Mouse (Mus musculus): ENCODE results near the gene Dnaja3. TPM values are rescaled to one million over a fixed set of nuclear protein-coding genes. Genes with fewer than 3 reads are reported as not detected.
"Not testable (repeated sequence)": the region's sequence is repeated elsewhere in the genome, so short reads cannot be mapped to it uniquely, and the experiment has no call there.

Gene Dnaja3
- polyA plus RNA-seq, 1 experiment from 2014 or later, result 66.5 TPM

DNA sequence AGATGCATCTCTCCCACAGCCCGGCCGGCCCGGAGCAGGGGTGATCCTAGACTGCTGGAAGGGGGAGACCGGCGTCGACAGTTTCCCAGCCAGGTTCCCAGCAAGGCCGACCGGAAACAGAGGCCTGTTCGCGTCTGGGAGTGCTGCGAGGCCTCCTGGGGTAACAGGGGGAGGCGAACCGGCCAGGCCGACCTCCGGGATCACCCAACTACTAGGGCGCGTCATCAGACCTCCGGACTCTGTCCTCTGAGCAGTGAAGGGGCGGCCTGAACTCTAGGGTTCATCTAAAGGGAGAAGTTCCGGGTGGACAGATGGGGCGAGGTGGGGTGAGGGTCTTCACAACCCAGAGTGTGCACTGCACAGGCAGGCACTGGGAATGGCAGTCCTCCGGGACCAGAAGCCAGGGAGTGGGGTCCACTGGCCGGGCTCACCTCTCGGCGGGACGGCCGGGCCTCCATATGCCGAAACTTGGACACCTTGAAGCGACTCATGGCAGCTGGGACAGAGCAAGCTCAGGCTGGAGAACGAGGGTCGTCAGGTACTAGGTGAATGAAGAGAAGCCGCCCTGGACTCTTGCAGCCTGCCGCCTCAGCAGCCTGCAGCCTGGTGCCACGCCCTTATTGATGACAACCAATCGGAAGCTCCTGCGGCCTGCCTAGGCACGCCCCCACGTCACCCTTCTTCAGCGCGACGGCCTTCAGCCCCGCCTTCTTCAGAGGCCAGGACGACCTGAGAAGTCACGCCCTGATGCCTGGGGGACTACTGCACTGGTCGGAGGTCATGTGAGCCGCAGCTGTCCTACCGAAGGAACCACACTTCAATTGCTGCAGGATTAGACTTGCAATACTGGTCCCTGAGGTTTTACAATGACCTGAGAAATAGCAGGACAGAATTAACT is 39.6 kb downstream of the Dnaja3 start, which contains the start of gene Coro7:
Coro7 (minus strand) TSS at position 657 of the 898 bp plus-strand sequence.
- H3K9ac ChIP-seq, result peak within 1 kb of the TSS; percentile 61
- H3K36me3 ChIP-seq, result peaks cover 15% of the 10 kb centered on the region
- peak within 1 kb of the TSS; percentile 84 for H3K4me2 ChIP-seq
- no peaks in the 10 kb centered on the region for H3K27me3 ChIP-seq
- WGBS, result under 1% methylated on average over 47 of the region's 47 CpGs
- H3K9me3 ChIP-seq, result no peaks in the 10 kb centered on the region
- ATAC-seq (ENCODE audit: borderline replicate concordance, extremely low read depth, low FRiP score, low TSS enrichment), result peak; percentile 93
- peaks cover 13% of the 10 kb centered on the region for H3K4me1 ChIP-seq
- H3K4me3 ChIP-seq, result peak within 1 kb of the TSS; percentile 70
- H3K27ac ChIP-seq, result 0 out of 2 replicates have a peak within 1 kb of the TSS, but pooled peaks have one; percentile 2

GRCm38 (mm10) chr16:4680922-4681455 is 41.2 kb downstream of the Dnaja3 start:
- H3K9me3 ChIP-seq; H3K4me3 ChIP-seq; H3K36me3 ChIP-seq; ATAC-seq (ENCODE audit: borderline replicate concordance, extremely low read depth, low FRiP score, low TSS enrichment); H3K9ac ChIP-seq; H3K27ac ChIP-seq; H3K4me2 ChIP-seq; H3K27me3 ChIP-seq: not testable (repeated sequence)
- peaks cover 27% of the 10 kb centered on the region for H3K4me1 ChIP-seq
- 73% methylated on average over 3 of the region's 3 CpGs for WGBS

DNA sequence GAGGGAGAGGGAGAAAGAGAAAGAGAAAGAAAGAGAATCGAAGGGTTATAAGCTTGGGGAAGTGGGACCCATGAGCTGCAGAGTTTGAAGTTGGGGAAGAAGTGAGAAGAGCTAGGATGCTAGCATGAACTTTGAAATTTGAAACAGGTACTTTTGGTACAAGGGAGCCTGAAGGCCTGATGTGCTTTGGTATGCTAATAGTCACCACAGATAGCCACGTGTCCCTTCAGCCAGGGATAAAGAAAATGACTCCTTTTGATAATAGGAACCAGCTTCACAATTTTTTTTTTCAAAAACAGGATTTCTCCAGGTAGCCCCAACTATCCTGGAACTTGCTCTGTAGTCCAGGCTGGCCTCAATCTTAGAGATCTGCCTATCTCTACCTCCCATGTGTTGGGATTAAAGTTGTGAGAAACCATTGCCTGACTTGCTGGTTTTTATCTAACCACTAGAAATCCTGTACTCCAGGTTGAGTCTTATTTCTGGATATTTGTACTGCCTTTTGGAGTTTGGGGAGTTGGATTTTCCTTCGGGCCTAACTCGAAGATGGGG is 42.9 kb downstream of the Dnaja3 start:
- peaks cover 6% of the 10 kb centered on the region for H3K36me3 ChIP-seq
- H3K9ac ChIP-seq, result peak overlapping the region; percentile 82; the same call in 1 of the 2 replicates
- peak overlapping the region; percentile 93 for H3K4me2 ChIP-seq
- H3K27ac ChIP-seq, result no peak overlapping the region
- no peak for ATAC-seq (ENCODE audit: borderline replicate concordance, extremely low read depth, low FRiP score, low TSS enrichment)
- no peaks in the 10 kb centered on the region for H3K27me3 ChIP-seq
- WGBS, result 79% methylated on average over 4 of the region's 4 CpGs
- no peaks in the 10 kb centered on the region for H3K9me3 ChIP-seq
- H3K4me3 ChIP-seq, result no peak overlapping the region
- H3K4me1 ChIP-seq, result peaks cover 27% of the 10 kb centered on the region

GRCm38 (mm10) chr16:4683193-4683580 is 43.4 kb downstream of the Dnaja3 start:
- Histone ChIP-seq H3K4me2 (peak overlapping the region; percentile 93), H3K27ac (peak overlapping the region; percentile 55), H3K4me3 (peak overlapping the region; percentile 64), H3K4me1 (peaks cover 27% of the 10 kb centered on the region), H3K9me3 (no peaks in the 10 kb centered on the region), H3K36me3 (peaks cover 11% of the 10 kb centered on the region), H3K9ac (peak overlapping the region; percentile 82), H3K27me3 (no peaks in the 10 kb centered on the region)
- no peak for ATAC-seq (ENCODE audit: borderline replicate concordance, extremely low read depth, low FRiP score, low TSS enrichment)
- WGBS, result 23% methylated on average over 9 of the region's 9 CpGs

DNA sequence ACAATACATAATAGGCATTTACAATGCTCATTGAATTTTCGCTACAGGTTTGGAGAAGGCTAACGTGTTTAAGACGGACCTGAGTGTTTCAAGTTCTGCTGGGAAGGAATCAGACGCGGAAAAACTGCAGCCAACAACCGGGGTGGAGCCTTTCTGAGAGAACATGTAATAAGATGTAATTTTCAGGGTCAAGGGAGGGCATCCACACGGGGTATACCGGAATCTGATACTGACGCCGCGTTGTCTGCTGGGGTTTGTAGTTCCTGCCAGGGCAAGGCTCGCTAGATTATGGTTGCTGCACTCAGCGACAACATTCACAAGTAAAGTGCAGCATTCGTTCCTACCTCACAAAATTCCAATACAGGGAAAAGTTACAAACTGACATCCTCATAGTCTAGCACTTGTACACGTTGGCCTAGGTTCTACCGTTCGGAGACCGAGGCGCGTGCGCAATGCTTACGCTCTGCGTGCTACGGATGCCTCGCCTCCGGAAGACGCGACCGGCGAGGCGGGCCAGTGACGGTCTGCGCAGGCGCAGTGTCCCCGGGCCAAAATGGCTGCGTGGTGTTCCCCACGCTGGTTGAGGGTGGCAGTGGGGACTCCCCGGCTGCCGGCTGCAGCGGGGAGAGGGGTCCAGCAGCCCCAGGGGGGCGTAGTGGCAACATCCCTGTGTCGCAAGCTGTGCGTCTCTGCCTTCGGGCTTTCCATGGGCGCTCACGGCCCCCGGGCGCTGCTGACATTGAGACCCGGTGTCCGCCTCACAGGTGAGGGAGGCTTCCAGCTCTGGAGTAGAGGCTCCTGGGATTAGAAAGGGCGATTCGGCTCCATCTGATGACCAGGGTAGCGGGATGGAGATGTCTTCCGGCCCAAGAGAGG is 44.0 kb downstream of the Dnaja3 start:
- peak overlapping the region; percentile 82 for H3K9ac ChIP-seq
- H3K27me3 ChIP-seq, result no peaks in the 10 kb centered on the region
- H3K36me3 ChIP-seq, result peaks cover 14% of the 10 kb centered on the region
- peak overlapping the region; percentile 55 for H3K27ac ChIP-seq
- under 1% methylated on average over 54 of the region's 54 CpGs for WGBS
- peak overlapping the region; percentile 64 for H3K4me3 ChIP-seq
- peak; percentile 79 for ATAC-seq (ENCODE audit: borderline replicate concordance, extremely low read depth, low FRiP score, low TSS enrichment)
- no peaks in the 10 kb centered on the region for H3K9me3 ChIP-seq
- H3K4me2 ChIP-seq, result peak overlapping the region; percentile 93
- peaks cover 20% of the 10 kb centered on the region for H3K4me1 ChIP-seq

DNA sequence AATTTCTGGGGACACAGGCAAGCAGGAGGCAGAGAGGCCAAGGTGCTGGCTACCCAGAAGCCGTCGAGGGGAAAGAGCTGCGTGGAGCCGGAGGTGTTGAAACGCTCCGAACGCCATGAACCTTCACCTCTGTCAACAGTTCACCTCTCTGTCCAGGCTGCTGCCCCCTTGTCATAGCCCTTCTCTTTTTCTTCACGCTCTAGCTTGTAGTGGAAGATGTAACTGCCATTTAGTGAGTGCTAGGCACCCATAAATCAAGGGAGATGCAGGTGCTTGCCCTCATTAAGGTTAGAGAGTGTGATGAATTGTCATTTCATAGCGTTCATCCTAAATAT is 44.6 kb downstream of the Dnaja3 start:
- no peak overlapping the region; the same call in 1 of the 2 replicates for H3K27ac ChIP-seq

DNA sequence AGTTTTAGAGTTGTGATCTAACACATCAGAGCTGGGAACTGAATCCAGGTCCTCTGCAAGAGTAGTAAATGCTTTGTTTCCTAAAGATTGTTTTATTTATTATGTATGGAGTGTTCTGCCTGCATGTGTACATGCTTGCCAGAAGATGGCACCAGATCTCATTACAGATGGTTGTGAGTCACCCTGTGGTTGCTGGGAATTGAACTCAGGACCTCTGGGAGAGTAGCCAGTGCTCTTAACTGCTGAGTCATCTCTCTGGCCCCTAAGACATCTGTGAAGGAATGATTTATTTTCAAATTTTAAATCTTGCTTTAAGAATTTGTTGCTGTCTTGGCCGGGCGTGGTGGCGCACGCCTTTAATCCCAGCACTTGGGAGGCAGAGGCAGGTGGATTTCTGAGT is 49.6 kb downstream of the Dnaja3 start:
- Histone ChIP-seq H3K4me1 (peaks cover 14% of the 10 kb centered on the region), H3K36me3 (peaks cover 65% of the 10 kb centered on the region)
- not testable (repeated sequence) for H3K27me3 ChIP-seq; H3K4me3 ChIP-seq; H3K4me2 ChIP-seq; H3K9ac ChIP-seq; ATAC-seq (ENCODE audit: borderline replicate concordance, extremely low read depth, low FRiP score, low TSS enrichment); H3K27ac ChIP-seq; H3K9me3 ChIP-seq
- 97% methylated on average over 4 of the region's 4 CpGs for WGBS

More for the DNA sequence above, 44.6 kb downstream of the Dnaja3 start:
- no peaks in the 10 kb centered on the region for H3K27me3 ChIP-seq
- peaks cover 20% of the 10 kb centered on the region for H3K36me3 ChIP-seq
- H3K4me2 ChIP-seq, result peak overlapping the region; percentile 93
- ATAC-seq (ENCODE audit: borderline replicate concordance, extremely low read depth, low FRiP score, low TSS enrichment), result no peak
- no peaks in the 10 kb centered on the region for H3K9me3 ChIP-seq
- H3K4me3 ChIP-seq, result peak overlapping the region; percentile 64
- WGBS, result 0% methylated on average over 9 of the region's 9 CpGs
- peak overlapping the region; percentile 82 for H3K9ac ChIP-seq
- H3K4me1 ChIP-seq, result peaks cover 16% of the 10 kb centered on the region

DNA sequence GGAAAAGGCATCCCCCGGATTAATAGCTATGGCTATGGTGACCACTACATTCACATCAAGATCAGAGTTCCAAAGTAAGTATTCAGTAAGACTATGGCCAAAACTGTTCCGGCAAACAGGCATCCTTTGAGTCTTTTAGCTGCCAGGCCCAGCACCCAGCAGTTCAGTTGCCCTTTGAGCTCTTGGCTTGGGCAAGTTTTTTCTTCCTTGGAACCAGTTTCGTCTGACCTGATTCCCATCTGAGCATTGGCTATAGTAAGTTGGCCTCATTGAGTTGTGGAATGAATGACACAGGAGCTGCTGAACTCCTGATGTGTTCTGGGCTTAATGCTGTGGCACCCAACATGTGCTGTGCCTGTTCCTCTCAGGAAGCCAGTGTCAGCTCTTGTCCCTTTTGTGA is 61.4 kb downstream of the Dnaja3 start:
- Histone ChIP-seq H3K9ac (no peak overlapping the region), H3K4me3 (no peak overlapping the region), H3K27ac (no peak overlapping the region), H3K9me3 (no peaks in the 10 kb centered on the region), H3K4me1 (no peaks in the 10 kb centered on the region), H3K36me3 (peaks cover 95% of the 10 kb centered on the region), H3K4me2 (no peak overlapping the region), H3K27me3 (no peaks in the 10 kb centered on the region)
- ATAC-seq (ENCODE audit: borderline replicate concordance, extremely low read depth, low FRiP score, low TSS enrichment), result no peak
- WGBS, result 88% methylated on average over 3 of the region's 3 CpGs

DNA sequence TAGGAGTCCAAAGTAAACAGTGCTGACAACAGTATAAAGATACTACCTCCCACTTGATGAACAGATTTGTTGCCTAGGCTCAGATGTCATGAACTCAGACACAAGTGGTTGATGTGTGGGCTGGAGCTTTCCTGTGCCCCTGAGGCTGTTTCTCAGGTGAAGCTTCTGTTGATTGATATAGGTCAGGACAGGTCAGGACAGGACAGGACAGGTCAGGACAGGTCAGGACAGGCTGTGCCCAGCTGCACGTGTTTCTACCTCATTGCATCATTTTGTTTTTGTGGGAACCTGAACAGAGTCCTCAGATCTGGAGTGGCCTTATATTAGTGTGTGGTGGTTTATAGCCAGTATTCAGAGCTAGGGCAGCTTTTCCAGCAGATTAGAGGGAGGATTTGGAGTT is 62.9 kb downstream of the Dnaja3 start:
- no peak overlapping the region for H3K9ac ChIP-seq
- peaks cover 94% of the 10 kb centered on the region for H3K36me3 ChIP-seq
- H3K4me1 ChIP-seq, result no peaks in the 10 kb centered on the region
- no peak overlapping the region for H3K27ac ChIP-seq
- H3K9me3 ChIP-seq, result no peaks in the 10 kb centered on the region
- ATAC-seq (ENCODE audit: borderline replicate concordance, extremely low read depth, low FRiP score, low TSS enrichment), result no peak
- no peaks in the 10 kb centered on the region for H3K27me3 ChIP-seq
- no peak overlapping the region for H3K4me2 ChIP-seq
- WGBS, result 65% methylated on average over 1 of the region's 1 CpGs
- no peak overlapping the region for H3K4me3 ChIP-seq

GRCm38 (mm10) chr16:4705541-4705940 is 65.8 kb downstream of the Dnaja3 start:
- Histone ChIP-seq H3K27me3 (no peaks in the 10 kb centered on the region), H3K4me3 (no peak overlapping the region), H3K9me3 (no peaks in the 10 kb centered on the region), H3K9ac (no peak overlapping the region), H3K27ac (no peak overlapping the region), H3K36me3 (peaks cover 79% of the 10 kb centered on the region), H3K4me1 (no peaks in the 10 kb centered on the region), H3K4me2 (no peak overlapping the region)
- WGBS, result 47% methylated on average over 4 of the region's 4 CpGs
- ATAC-seq (ENCODE audit: borderline replicate concordance, extremely low read depth, low FRiP score, low TSS enrichment), result no peak

DNA sequence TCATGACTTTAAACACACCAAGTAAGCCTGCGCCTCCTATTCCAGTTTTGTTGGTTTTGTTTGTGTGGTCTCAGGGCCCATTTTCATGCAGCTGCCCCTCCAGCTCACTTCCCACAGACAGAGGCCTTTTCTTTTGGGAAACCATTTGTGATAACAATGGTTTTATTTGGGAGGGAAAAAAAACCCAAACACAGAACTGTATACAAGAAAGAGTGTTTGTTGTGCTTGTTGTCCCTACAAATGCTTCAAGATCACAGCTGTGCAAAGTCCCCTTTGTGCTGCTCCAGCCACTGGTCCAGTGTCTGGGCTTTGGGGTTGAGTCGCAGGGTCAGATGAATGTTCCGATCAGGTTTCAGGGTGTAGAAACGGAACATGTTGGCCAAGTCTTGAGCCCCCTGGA is 71.4 kb downstream of the Dnaja3 start:
- Histone ChIP-seq H3K9ac (no peak overlapping the region), H3K4me2 (no peak overlapping the region), H3K27me3 (no peaks in the 10 kb centered on the region), H3K27ac (no peak overlapping the region), H3K4me1 (no peaks in the 10 kb centered on the region), H3K36me3 (peaks cover 65% of the 10 kb centered on the region), H3K9me3 (no peaks in the 10 kb centered on the region), H3K4me3 (no peak overlapping the region)
- 90% methylated on average over 4 of the region's 4 CpGs for WGBS
- ATAC-seq (ENCODE audit: borderline replicate concordance, extremely low read depth, low FRiP score, low TSS enrichment), result no peak
